Mouse (Mus musculus) C2C12 (cell line): Measurements from ENCODE around the gene Hist1h4h.
"Not testable (repeated sequence)": the region's sequence is repeated elsewhere in the genome, so short reads cannot be mapped to it uniquely, and the experiment has no call there.

Experiments
- CEBPB ChIP-seq: IDR thresholded peaks from one replicate; pipeline ENCODE4 v1.6.1; 2011; ENCODE audit warnings: low read depth, mild to moderate bottlenecking, control low read depth, moderate library complexity
- CTCF ChIP-seq: IDR thresholded peaks from one replicate; pipeline ENCODE4 v1.5.1; 2011; ENCODE audit not compliant: control insufficient read depth, insufficient read depth, insufficient read length
- FOSL1 ChIP-seq: IDR thresholded peaks from one replicate; pipeline ENCODE4 v1.8.0; 2011; ENCODE audit warnings: mild to moderate bottlenecking, low read length; ENCODE audit not compliant: poor library complexity, insufficient read depth, severe bottlenecking
- MAX ChIP-seq: IDR thresholded peaks from one replicate; pipeline ENCODE4 v1.6.1; 2011; ENCODE audit warnings: mild to moderate bottlenecking, control low read depth
- MYOD1 ChIP-seq: IDR thresholded peaks from one replicate; pipeline ENCODE4 v1.6.1; 2011; ENCODE audit warnings: low read depth; ENCODE audit not compliant: control insufficient read depth, insufficient read length
- MYOG ChIP-seq: IDR thresholded peaks from one replicate; pipeline ENCODE4 v1.6.1; 2011; ENCODE audit not compliant: control insufficient read depth, insufficient read length; ENCODE audit errors: extremely low read depth
- USF1 ChIP-seq: IDR thresholded peaks from one replicate; pipeline ENCODE4 v1.6.1; 2011; ENCODE audit warnings: low read depth, mild to moderate bottlenecking, control low read depth, moderate library complexity

GRCm38 (mm10) chr13:23533560-23534367 lies 2.9 kb downstream of the Hist1h4h start, which contains the start of gene Hist1h2af:
- TF ChIP-seq MAX, CTCF, CEBPB, MYOD1, USF1, MYOG, FOSL1: not testable (repeated sequence)
